ENCODE assay signal across 29 mouse cellular contexts in the genomic region with DNA sequence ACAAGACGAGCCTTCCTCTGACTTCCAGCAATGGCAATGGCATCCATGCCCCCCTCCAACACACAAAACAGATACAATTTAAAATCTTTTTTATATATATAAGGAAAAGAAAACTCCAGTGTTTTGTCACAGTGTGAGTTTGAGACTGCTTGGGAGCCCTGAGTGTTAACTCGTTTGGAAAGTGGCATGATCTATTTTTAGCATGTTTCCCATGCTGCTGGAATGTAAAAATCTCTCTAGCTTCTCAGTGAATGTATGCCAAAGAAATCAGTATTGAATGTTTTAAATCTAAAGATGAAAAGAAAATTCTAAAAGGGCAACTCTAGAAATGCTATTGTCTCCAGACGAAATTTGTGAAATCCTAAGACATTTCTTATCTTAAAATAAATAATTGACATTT. TPM values are rescaled to one million over a fixed set of nuclear protein-coding genes. Genes with fewer than 3 reads are reported as not detected.
DNase-seq lines count a peak whose midpoint lies in the region; ATAC-seq and TF ChIP-seq lines count a peak whose summit lies in the region.
"Had no signal": no experiment of that assay in that cellular context is flagged by ENCODE, and none has a peak within 500 bp of the region (broad histone marks: within the 10 kb centered on the region; RNA-seq: fewer than 3 reads in every experiment).

No protein-coding gene starts in this region.

- no peaks in the 10 kb centered on the region for H3K36me3 ChIP-seq in forebrain, embryonic 14.5 days (ENCODE audit: control insufficient read depth, insufficient read depth, low read length)
- H3K36me3 ChIP-seq in forebrain, embryonic 10.5 days (replicated peaks): no peaks in the 10 kb centered on the region
- H3K36me3 ChIP-seq in heart, embryonic 10.5 days: no peaks in the 10 kb centered on the region
- H3K36me3 ChIP-seq in hindbrain, postnatal 0 days (ENCODE audit: insufficient read depth, low read length): no peaks in the 10 kb centered on the region
- no peaks in the 10 kb centered on the region for H3K36me3 ChIP-seq in hindbrain, embryonic 12.5 days
- no peaks in the 10 kb centered on the region for H3K36me3 ChIP-seq in heart, embryonic 15.5 days
- H3K36me3 ChIP-seq in intestine, embryonic 16.5 days (ENCODE audit: control insufficient read depth, insufficient read depth, low read length): no peaks in the 10 kb centered on the region
- H3K36me3 ChIP-seq: embryonic facial prominence, embryonic 12.5 days; hindbrain, embryonic 15.5 days; limb, embryonic 13.5 days; lung, embryonic 15.5 days; midbrain, embryonic 12.5 days; neural tube, embryonic 13.5 days had no signal

- no peaks in the 10 kb centered on the region for H3K27me3 ChIP-seq in forebrain, embryonic 14.5 days (replicated peaks; ENCODE audit: control insufficient read depth, insufficient read depth, low read length)
- H3K27me3 ChIP-seq in forebrain, embryonic 10.5 days (ENCODE audit: poor library complexity, severe bottlenecking): no peaks in the 10 kb centered on the region
- no peaks in the 10 kb centered on the region for H3K27me3 ChIP-seq in heart, embryonic 10.5 days (ENCODE audit: insufficient read depth, poor library complexity, severe bottlenecking)
- no peaks in the 10 kb centered on the region for H3K27me3 ChIP-seq in hindbrain, postnatal 0 days (ENCODE audit: insufficient read depth, low read length)
- H3K27me3 ChIP-seq in hindbrain, embryonic 12.5 days: no peaks in the 10 kb centered on the region
- no peaks in the 10 kb centered on the region for H3K27me3 ChIP-seq in heart, embryonic 15.5 days
- H3K27me3 ChIP-seq in intestine, embryonic 16.5 days (replicated peaks; ENCODE audit: control insufficient read depth, insufficient read depth, low read length): no peaks in the 10 kb centered on the region
- H3K27me3 ChIP-seq: CH12.LX; embryonic facial prominence, embryonic 12.5 days; hindbrain, embryonic 15.5 days; limb, embryonic 13.5 days; lung, embryonic 15.5 days; midbrain, embryonic 12.5 days; neural tube, embryonic 13.5 days had no signal

- no peaks in the 10 kb centered on the region; the same call in 1 of the 2 replicates for H3K4me1 ChIP-seq in forebrain, embryonic 14.5 days (ENCODE audit: control insufficient read depth, insufficient read depth, low read length)
- peaks cover 3% of the 10 kb centered on the region; the same call in 1 of the 2 replicates for H3K4me1 ChIP-seq in forebrain, embryonic 10.5 days
- peaks cover 10% of the 10 kb centered on the region; the same call in 1 of the 2 replicates for H3K4me1 ChIP-seq in heart, embryonic 10.5 days
- no peaks in the 10 kb centered on the region for H3K4me1 ChIP-seq in hindbrain, postnatal 0 days (ENCODE audit: insufficient read depth, low read length)
- H3K4me1 ChIP-seq in hindbrain, embryonic 12.5 days: no peaks in the 10 kb centered on the region
- H3K4me1 ChIP-seq in heart, embryonic 15.5 days (replicated peaks): peaks cover 20% of the 10 kb centered on the region
- no peaks in the 10 kb centered on the region for H3K4me1 ChIP-seq in intestine, embryonic 16.5 days (ENCODE audit: control insufficient read depth, insufficient read depth, low read length)
- H3K4me1 ChIP-seq: embryonic facial prominence, embryonic 12.5 days; hindbrain, embryonic 15.5 days; limb, embryonic 13.5 days; lung, embryonic 15.5 days; midbrain, embryonic 12.5 days; neural tube, embryonic 13.5 days had no signal

- no peak overlapping the region for H3K4me3 ChIP-seq in forebrain, embryonic 14.5 days (ENCODE audit: low read depth, low read length)
- H3K4me3 ChIP-seq in forebrain, embryonic 10.5 days: no peak overlapping the region
- no peak overlapping the region for H3K4me3 ChIP-seq in heart, embryonic 10.5 days
- no peak overlapping the region for H3K4me3 ChIP-seq in hindbrain, postnatal 0 days (ENCODE audit: low read length)
- no peak overlapping the region for H3K4me3 ChIP-seq in hindbrain, embryonic 12.5 days
- no peak overlapping the region for H3K4me3 ChIP-seq in heart, embryonic 15.5 days
- no peak overlapping the region for H3K4me3 ChIP-seq in intestine, embryonic 16.5 days (ENCODE audit: low read length)
- H3K4me3 ChIP-seq: embryonic facial prominence, embryonic 12.5 days; hindbrain, embryonic 15.5 days; limb, embryonic 13.5 days; lung, embryonic 15.5 days; midbrain, embryonic 12.5 days; neural tube, embryonic 13.5 days had no signal

- no peak for TF ChIP-seq CTCF in hindbrain, postnatal 0 days (IDR thresholded peaks at IDR 0.05; ENCODE audit: low read depth)

- 67% methylated on average over 3 of the region's 3 CpGs for WGBS in forebrain, embryonic 14.5 days
- WGBS in forebrain, embryonic 10.5 days: 77% methylated on average over 3 of the region's 3 CpGs
- 35% methylated on average over 3 of the region's 3 CpGs for WGBS in heart, embryonic 10.5 days
- WGBS in hindbrain, postnatal 0 days: 59% methylated on average over 3 of the region's 3 CpGs
- WGBS in hindbrain, embryonic 12.5 days: 71% methylated on average over 3 of the region's 3 CpGs
- 24% methylated on average over 3 of the region's 3 CpGs for WGBS in heart, embryonic 15.5 days
- 47% methylated on average over 3 of the region's 3 CpGs for WGBS in intestine, embryonic 16.5 days

- no peaks in the 10 kb centered on the region for H3K9me3 ChIP-seq in forebrain, embryonic 14.5 days (replicated peaks; ENCODE audit: control insufficient read depth, low read length)
- H3K9me3 ChIP-seq in forebrain, embryonic 10.5 days: no peaks in the 10 kb centered on the region
- no peaks in the 10 kb centered on the region for H3K9me3 ChIP-seq in heart, embryonic 10.5 days
- H3K9me3 ChIP-seq in hindbrain, postnatal 0 days (ENCODE audit: low read length): no peaks in the 10 kb centered on the region
- H3K9me3 ChIP-seq in hindbrain, embryonic 12.5 days (replicated peaks): no peaks in the 10 kb centered on the region
- no peaks in the 10 kb centered on the region for H3K9me3 ChIP-seq in heart, embryonic 15.5 days (replicated peaks)
- no peaks in the 10 kb centered on the region for H3K9me3 ChIP-seq in intestine, embryonic 16.5 days (ENCODE audit: control insufficient read depth, low read length)
- H3K9me3 ChIP-seq: embryonic facial prominence, embryonic 12.5 days; hindbrain, embryonic 15.5 days; limb, embryonic 13.5 days; lung, embryonic 15.5 days; midbrain, embryonic 12.5 days; neural tube, embryonic 13.5 days had no signal

- H3K4me2 ChIP-seq in forebrain, embryonic 14.5 days (ENCODE audit: low read length): no peak overlapping the region
- H3K4me2 ChIP-seq in hindbrain, postnatal 0 days (ENCODE audit: low read depth, low read length): no peak overlapping the region
- no peak overlapping the region for H3K4me2 ChIP-seq in hindbrain, embryonic 12.5 days (replicated peaks)
- H3K4me2 ChIP-seq in heart, embryonic 15.5 days: 0 out of 2 replicates have a peak overlapping the region, but pooled peaks have one; percentile 22
- H3K4me2 ChIP-seq in intestine, embryonic 16.5 days (ENCODE audit: low read depth, low read length): no peak overlapping the region
- H3K4me2 ChIP-seq: embryonic facial prominence, embryonic 12.5 days; hindbrain, embryonic 15.5 days; limb, embryonic 13.5 days; liver, embryonic 11.5 days; lung, embryonic 15.5 days; midbrain, embryonic 12.5 days; neural tube, embryonic 13.5 days had no signal

- H3K27ac ChIP-seq in forebrain, embryonic 14.5 days (ENCODE audit: low read depth, low read length): no peak overlapping the region
- no peak overlapping the region for H3K27ac ChIP-seq in forebrain, embryonic 10.5 days
- H3K27ac ChIP-seq in heart, embryonic 10.5 days: peak overlapping the region; percentile 49; the same call in 1 of the 2 replicates
- H3K27ac ChIP-seq in hindbrain, postnatal 0 days: no peak overlapping the region
- H3K27ac ChIP-seq in hindbrain, embryonic 12.5 days: no peak overlapping the region
- H3K27ac ChIP-seq in heart, embryonic 15.5 days: peak overlapping the region; percentile 70
- no peak overlapping the region for H3K27ac ChIP-seq in intestine, embryonic 16.5 days (ENCODE audit: low read length)
- H3K27ac ChIP-seq: embryonic facial prominence, embryonic 12.5 days; hindbrain, embryonic 15.5 days; kidney, postnatal 0 days; limb, embryonic 13.5 days; lung, embryonic 15.5 days; midbrain, embryonic 12.5 days; neural tube, embryonic 13.5 days; stomach, postnatal 0 days had no signal

- DNase-seq in forebrain, embryonic 14.5 days (ENCODE audit: low spot score): peak; percentile 23
- DNase-seq in forebrain, embryonic 10.5 days (ENCODE audit: extremely low spot score, low spot score): no peak
- DNase-seq in heart, embryonic 10.5 days (ENCODE audit: low spot score): no peak
- no peak for DNase-seq in heart, adult 8-10 months (ENCODE audit: low spot score)
- DNase-seq in hindbrain, postnatal 0 days (ENCODE audit: low spot score): peak; percentile 10
- DNase-seq: adrenal gland, adult 8-10 months; cerebellum, adult 11-12 months; cerebellum, adult 9-11 months; embryo, embryonic 11 days; gastrocnemius, postnatal 10 days; kidney, adult 8-10 months; layer of hippocampus, adult 9-11 months; lung, postnatal 36 days; right cerebral cortex, postnatal 4 days; thymus, adult 18-20 months; thymus, postnatal 25 days had no signal

- H3K9ac ChIP-seq in forebrain, embryonic 14.5 days (ENCODE audit: low read length): no peak overlapping the region
- H3K9ac ChIP-seq in hindbrain, postnatal 0 days (replicated peaks; ENCODE audit: low read length): no peak overlapping the region
- H3K9ac ChIP-seq in hindbrain, embryonic 12.5 days: no peak overlapping the region
- no peak overlapping the region for H3K9ac ChIP-seq in heart, embryonic 15.5 days
- no peak overlapping the region for H3K9ac ChIP-seq in intestine, embryonic 16.5 days (ENCODE audit: low read depth, low read length)
- H3K9ac ChIP-seq: embryonic facial prominence, embryonic 12.5 days; hindbrain, embryonic 15.5 days; limb, embryonic 13.5 days; lung, embryonic 15.5 days; midbrain, embryonic 12.5 days; neural tube, embryonic 13.5 days had no signal

- no peak for ATAC-seq in forebrain, embryonic 14.5 days
- ATAC-seq in hindbrain, postnatal 0 days: no peak
- no peak for ATAC-seq in hindbrain, embryonic 12.5 days (ENCODE audit: low FRiP score)
- no peak for ATAC-seq in heart, embryonic 15.5 days (replicated peaks; ENCODE audit: insufficient number of reproducible peaks, insufficient read depth, low FRiP score, low read depth)
- no peak for ATAC-seq in intestine, embryonic 16.5 days

RNA-seq across cellular contexts. Expression of gene Ppm1e, which starts 45.3 kb away (rescaled TPM):
- polyA plus RNA-seq in forebrain, embryonic 14.5 days (2014; fragmentation: Nextera tagmentation; extraction: Ambion mirVana): 22.3 and 25.1 TPM in 2 replicates
- 4.7 and 5.2 TPM in 2 replicates for polyA plus RNA-seq in forebrain, embryonic 10.5 days (2016; fragmentation: Nextera tagmentation; extraction: Ambion mirVana)
- polyA plus RNA-seq in heart, embryonic 10.5 days (2016; fragmentation: Nextera tagmentation; extraction: Ambion mirVana): 2.2 and 3.1 TPM in 2 replicates
- total RNA-seq in heart, adult 8-10 months (2022): 1 to 10 TPM; 3.7 to 7.1 (median 5.3) TPM
- 60.1 and 65.9 TPM in 2 replicates for total RNA-seq in hindbrain, postnatal 0 days (2014; rRNA removed)
- polyA plus RNA-seq in hindbrain, postnatal 0 days (2015; fragmentation: Nextera tagmentation; extraction: Ambion mirVana): 17.1 and 18.6 TPM in 2 replicates
- 21.3 and 22.9 TPM in 2 replicates for polyA plus RNA-seq in hindbrain, embryonic 12.5 days (2016; fragmentation: Nextera tagmentation; extraction: Ambion mirVana)
- polyA plus RNA-seq in heart, embryonic 15.5 days (2015; fragmentation: Nextera tagmentation; extraction: Ambion mirVana): 5.3 and 6.2 TPM in 2 replicates
- polyA plus RNA-seq in intestine, embryonic 16.5 days (2015; fragmentation: Nextera tagmentation; extraction: Ambion mirVana): 1.4 and 1.5 TPM in 2 replicates

Comparison
In these comparisons a context has a peak if more than half of its experiments do, and no peak if none do; other contexts are left out.
1. DNase-seq: peak in forebrain, embryonic 14.5 days (single experiment) and hindbrain, postnatal 0 days (single experiment); none in forebrain, embryonic 10.5 days (single experiment), heart, embryonic 10.5 days (single experiment) and heart, adult 8-10 months (single experiment).
2. H3K27ac ChIP-seq: peak in heart, embryonic 10.5 days (single experiment) and heart, embryonic 15.5 days (single experiment); none in forebrain, embryonic 14.5 days (single experiment), forebrain, embryonic 10.5 days (single experiment), hindbrain, postnatal 0 days (single experiment), hindbrain, embryonic 12.5 days (single experiment) and intestine, embryonic 16.5 days (single experiment).